Mouse (Mus musculus) layer of hippocampus, postnatal 10 days (tissue): Measurements from ENCODE around the gene Ptprn2. TPM values are rescaled to one million over a fixed set of nuclear protein-coding genes. Genes with fewer than 3 reads are reported as not detected.

Experiments used
- DNase-seq, 2 experiments: peaks; one replicate each; pipeline ENCODE4 v3.0.0; 2021; ENCODE audit warnings: low spot score in 2 of 2
- total RNA-seq, 2 experiments: library from RNA; stranded (reverse); gene quantifications; 2 replicates each; pipeline ENCODE4 v1.2.3; 2021

Ptprn2 gene
- total RNA-seq, 2 experiments from 2014 or later: 234 to 251 TPM

GRCm38 (mm10) chr12:116640871-116641270 lies 155.4 kb downstream of the Ptprn2 start:
- no peak for DNase-seq

GRCm38 (mm10) chr12:116641339-116642190 lies 156.0 kb downstream of the Ptprn2 start:
- peak in 1 of 2 experiments; percentile 26 for DNase-seq

GRCm38 (mm10) chr12:116642191-116642549 lies 156.7 kb downstream of the Ptprn2 start:
- no peak for DNase-seq

GRCm38 (mm10) chr12:116646771-116647170 lies 161.3 kb downstream of the Ptprn2 start:
- no peak for DNase-seq

- DNase-seq: peak; percentile 68 to 77
Measured at GRCm38 (mm10) chr12:116648584-116649206, 163.2 kb downstream of the Ptprn2 start.

GRCm38 (mm10) chr12:116653684-116654083 lies 168.2 kb downstream of the Ptprn2 start:
- no peak for DNase-seq

GRCm38 (mm10) chr12:116660076-116660475 lies 174.6 kb downstream of the Ptprn2 start:
- no peak for DNase-seq

GRCm38 (mm10) chr12:116661018-116661417 lies 175.5 kb downstream of the Ptprn2 start:
- no peak for DNase-seq

GRCm38 (mm10) chr12:116677701-116678100 lies 192.2 kb downstream of the Ptprn2 start:
- DNase-seq: peak in 1 of 2 experiments; percentile 32

GRCm38 (mm10) chr12:116689832-116690231 lies 204.3 kb downstream of the Ptprn2 start:
- DNase-seq: no peak

GRCm38 (mm10) chr12:116709535-116709934 lies 224.0 kb downstream of the Ptprn2 start:
- no peak for DNase-seq

GRCm38 (mm10) chr12:116710716-116711115 lies 225.2 kb downstream of the Ptprn2 start:
- no peak for DNase-seq

GRCm38 (mm10) chr12:116711133-116711532 lies 225.6 kb downstream of the Ptprn2 start:
- DNase-seq: no peak

- no peak for DNase-seq
Measured at GRCm38 (mm10) chr12:116713096-116713495, 227.6 kb downstream of the Ptprn2 start.

GRCm38 (mm10) chr12:116721062-116721461 lies 235.5 kb downstream of the Ptprn2 start:
- no peak for DNase-seq

- no peak for DNase-seq
Measured at GRCm38 (mm10) chr12:116740141-116740540, 254.6 kb downstream of the Ptprn2 start.

GRCm38 (mm10) chr12:116741300-116741699 lies 255.8 kb downstream of the Ptprn2 start:
- DNase-seq: no peak

GRCm38 (mm10) chr12:116746401-116746800 lies 260.9 kb downstream of the Ptprn2 start:
- no peak for DNase-seq

GRCm38 (mm10) chr12:116752784-116753183 lies 267.3 kb downstream of the Ptprn2 start:
- DNase-seq: peak in 1 of 2 experiments; percentile 38

- no peak for DNase-seq
Measured at GRCm38 (mm10) chr12:116763961-116764360, 278.4 kb downstream of the Ptprn2 start.

- DNase-seq: no peak
Measured at GRCm38 (mm10) chr12:116770911-116771310, 285.4 kb downstream of the Ptprn2 start.

- no peak for DNase-seq
Measured at GRCm38 (mm10) chr12:116771493-116771892, 286.0 kb downstream of the Ptprn2 start.
